Mouse (Mus musculus) MEL (cell line): ENCODE results near the gene Atrnl1. TPM values are rescaled to one million over a fixed set of nuclear protein-coding genes. Genes with fewer than 3 reads are reported as not detected.

ENCODE experiments used
- DNase-seq: peaks from one replicate; pipeline ENCODE4 v3.0.0; 2011; ENCODE audit warnings: low read depth, low spot score
- H3K27ac ChIP-seq: 2 replicates; pipeline ENCODE4 v1.5.1; 2012; ENCODE audit warnings: low read depth, mild to moderate bottlenecking, control low read depth, low read length, moderate library complexity; ENCODE audit not compliant: control insufficient read depth
- H3K27me3 ChIP-seq, 2 experiments: fragments of 150-350 bp in 1 of 2; sonication (generic) in 1 of 2; 2 replicates each; pipeline ENCODE4 v1.6.1; 2012; ENCODE audit warnings: low read length in 2 of 2, mild to moderate bottlenecking in 2 of 2, improper control_type of control experiment in 1 of 2, moderate library complexity in 1 of 2; ENCODE audit not compliant: insufficient read depth in 2 of 2, control insufficient read depth in 1 of 2
- H3K36me3 ChIP-seq, 2 experiments: 2 replicates each; pipeline ENCODE4 v1.6.1; 2012 to 2014; ENCODE audit warnings: low read length in 2 of 2, improper control_type of control experiment in 1 of 2, inconsistent platforms in 1 of 2, mild to moderate bottlenecking in 1 of 2; ENCODE audit not compliant: insufficient read depth in 2 of 2, control insufficient read depth in 1 of 2
- H3K4me1 ChIP-seq, 2 experiments: fragments of 150-350 bp in 1 of 2; sonication (generic) in 1 of 2; 2 replicates each; pipeline ENCODE4 v1.6.1; 2012; ENCODE audit warnings: low read length in 2 of 2, improper control_type of control experiment in 1 of 2, mild to moderate bottlenecking in 1 of 2; ENCODE audit not compliant: insufficient read depth in 2 of 2, control insufficient read depth in 1 of 2
- H3K4me3 ChIP-seq, 2 experiments: fragments of 150-350 bp in 1 of 2; sonication (generic) in 1 of 2; 2 replicates each; pipeline ENCODE4 v1.5.1; 2012; ENCODE audit warnings: low read depth in 2 of 2, low read length in 2 of 2, mild to moderate bottlenecking in 2 of 2, moderate library complexity in 2 of 2, control low read depth in 1 of 2, improper control_type of control experiment in 1 of 2; ENCODE audit not compliant: control insufficient read depth in 1 of 2, insufficient read depth in 1 of 2
- H3K79me2 ChIP-seq: 2 replicates; pipeline ENCODE4 v1.6.1; 2012; ENCODE audit warnings: mild to moderate bottlenecking, low read length, moderate library complexity; ENCODE audit not compliant: control insufficient read depth, poor library complexity, insufficient read depth
- H3K9ac ChIP-seq: 2 replicates; pipeline ENCODE4 v1.6.1; 2012; ENCODE audit warnings: low read depth, mild to moderate bottlenecking, control low read depth, low read length, moderate library complexity; ENCODE audit not compliant: control insufficient read depth, poor library complexity, severe bottlenecking
- H3K9me3 ChIP-seq: fragments of 150-350 bp; sonication (generic); replicated peaks from 2 replicates; pipeline ENCODE4 v1.6.1; 2012; ENCODE audit warnings: mild to moderate bottlenecking, low read length, improper control_type of control experiment, moderate library complexity; ENCODE audit not compliant: insufficient read depth
- CTCF ChIP-seq, 3 experiments: IDR thresholded peaks in 2 of 3; conservative IDR thresholded peaks in 1 of 3; 2 replicates each; pipeline ENCODE4 v1.5.1; 2011 to 2012; ENCODE audit warnings: low read length in 3 of 3, low read depth in 2 of 3, mild to moderate bottlenecking in 2 of 3, improper control_type of control experiment in 1 of 3, inconsistent platforms in 1 of 3, mixed read lengths in 1 of 3, moderate library complexity in 1 of 3; ENCODE audit not compliant: control insufficient read depth in 1 of 3, insufficient read depth in 1 of 3, poor library complexity in 1 of 3, severe bottlenecking in 1 of 3
- E2F4 ChIP-seq: IDR thresholded peaks from 2 replicates; pipeline ENCODE4 v1.6.1; 2011; ENCODE audit warnings: low read depth, low read length, improper control_type of control experiment, borderline replicate concordance
- GATA1 ChIP-seq: IDR thresholded peaks from 2 replicates; pipeline ENCODE4 v1.6.1; 2011; ENCODE audit warnings: low read depth, low read length, improper control_type of control experiment
- JUND ChIP-seq: IDR thresholded peaks from 2 replicates; pipeline ENCODE4 v1.6.1; 2011; ENCODE audit warnings: low read depth, mild to moderate bottlenecking, improper control_type of control experiment, low read length
- MAFK ChIP-seq: IDR thresholded peaks from 2 replicates; pipeline ENCODE4 v1.6.1; 2011; ENCODE audit warnings: low read depth, mild to moderate bottlenecking, low read length, improper control_type of control experiment, borderline replicate concordance
- MAX ChIP-seq: IDR thresholded peaks from 2 replicates; pipeline ENCODE4 v1.6.1; 2011; ENCODE audit warnings: low read length, improper control_type of control experiment
- MEF2A ChIP-seq: IDR thresholded peaks from 2 replicates; pipeline ENCODE4 v1.6.1; 2014; ENCODE audit warnings: low read depth, mild to moderate bottlenecking, inconsistent platforms, low read length, improper control_type of control experiment; ENCODE audit not compliant: poor library complexity, insufficient replicate concordance, severe bottlenecking; ENCODE audit errors: extremely low read depth
- MYC ChIP-seq: IDR thresholded peaks from 2 replicates; pipeline ENCODE4 v1.6.1; 2011; ENCODE audit warnings: low read depth, mild to moderate bottlenecking, low read length, improper control_type of control experiment, moderate library complexity
- POLR2AphosphoS2 ChIP-seq: IDR thresholded peaks from 2 replicates; pipeline ENCODE4 v1.6.1; 2011; ENCODE audit warnings: low read length, improper control_type of control experiment
- RCOR1 ChIP-seq: IDR thresholded peaks from 2 replicates; pipeline ENCODE4 v1.6.1; 2012; ENCODE audit warnings: low read depth, mild to moderate bottlenecking, inconsistent platforms, low read length, improper control_type of control experiment
- SMC3 ChIP-seq: IDR thresholded peaks from 2 replicates; pipeline ENCODE4 v1.6.1; 2011; ENCODE audit warnings: low read depth, low read length, improper control_type of control experiment
- TAL1 ChIP-seq: IDR thresholded peaks from 2 replicates; pipeline ENCODE4 v1.6.1; 2012; ENCODE audit warnings: mild to moderate bottlenecking, inconsistent platforms, low read length, moderate library complexity, mixed read lengths
- USF2 ChIP-seq, 2 experiments: IDR thresholded peaks; 2 replicates each; pipeline ENCODE4 v1.6.1; 2011 to 2012; ENCODE audit warnings: improper control_type of control experiment in 2 of 2, low read length in 2 of 2, borderline replicate concordance in 1 of 2, inconsistent platforms in 1 of 2, low read depth in 1 of 2, mild to moderate bottlenecking in 1 of 2; ENCODE audit not compliant: insufficient read depth in 1 of 2
- ZC3H11A ChIP-seq: IDR thresholded peaks from 2 replicates; pipeline ENCODE4 v1.6.1; 2012; ENCODE audit warnings: low read depth, mild to moderate bottlenecking, inconsistent platforms, low read length, improper control_type of control experiment
- ZKSCAN1 ChIP-seq: IDR thresholded peaks from 2 replicates; pipeline ENCODE4 v1.6.1; 2012; ENCODE audit warnings: low read depth, mild to moderate bottlenecking, inconsistent platforms, low read length, improper control_type of control experiment, moderate library complexity
- polyA plus RNA-seq, 2 experiments: library from polyadenylated mRNA; stranded (reverse) in 1 of 2; unstranded in 1 of 2; fragments of >175 nt in 1 of 2; fragments of >200 nt in 1 of 2; gene quantifications; 2 replicates each; pipeline versions ENCODE4 v1.2.1 to v1.2.4; 2012; ENCODE audit warnings: low replicate concordance in 2 of 2, low read depth in 1 of 2; ENCODE audit not compliant: insufficient read length in 2 of 2, insufficient read depth in 1 of 2, missing spikeins in 1 of 2
- total RNA-seq: library from RNA; depleted of rRNA; stranded (reverse); fragments of 300-350 nt; gene quantifications from 2 replicates; pipeline ENCODE4 v1.2.3, GENCODE M21; 2012

The Atrnl1 gene
- total and polyA plus RNA-seq, 3 experiments = 6.4 to 8.2 TPM; not detected in 1

DNA sequence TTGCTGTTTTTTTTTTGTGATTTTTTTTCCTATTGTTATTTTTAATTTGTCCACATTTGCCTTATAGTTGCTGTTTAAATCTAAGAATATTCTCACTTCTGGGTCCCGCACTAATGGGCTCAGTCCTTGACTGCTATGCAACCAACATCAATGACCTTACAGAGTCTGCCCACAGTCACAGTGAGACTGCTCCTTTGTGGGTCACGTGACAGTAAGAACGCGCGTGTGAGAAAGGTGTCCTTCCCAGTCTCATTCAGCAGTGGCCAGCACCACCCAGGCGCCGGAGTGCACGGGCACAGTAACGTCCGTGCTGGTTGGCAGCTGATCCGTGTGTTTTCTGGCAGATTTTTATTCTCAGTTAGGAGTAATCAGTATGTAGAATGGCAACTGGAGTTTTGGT, 44.7 kb downstream of the Atrnl1 start:
- Histone ChIP-seq H3K27ac (no peak overlapping the region), H3K4me1 (peaks cover 2 to 6% of the 10 kb centered on the region in 2 experiments), H3K9ac (no peak overlapping the region)
- TF ChIP-seq SMC3 (no peak), TAL1 (no peak), CTCF (IDR thresholded peaks at IDR 0.05 in 2 of 3, conservative IDR thresholded peaks at IDR 0.05 in 1 of 3; ENCODE audit: control insufficient read depth in 1 of 3, insufficient read depth in 1 of 3, low read depth in 2 of 3, low read length in 3 of 3, poor library complexity in 1 of 3, severe bottlenecking in 1 of 3) (no peak), JUND (no peak), MAFK (no peak), ZKSCAN1 (no peak), E2F4 (no peak), MEF2A (no peak), GATA1 (no peak), ZC3H11A (no peak), MYC (no peak), USF2 (IDR thresholded peaks at IDR 0.05; ENCODE audit: borderline replicate concordance in 1 of 2, insufficient read depth in 1 of 2, low read depth in 1 of 2, low read length in 2 of 2) (no peak), POLR2AphosphoS2 (no peak), RCOR1 (no peak)
- TF ChIP-seq, all 39 proteins: peak for 0
- no peak for DNase-seq
- Histone ChIP-seq H3K79me2 (no peaks in the 10 kb centered on the region), H3K4me3 (no peak overlapping the region), H3K27me3 (no peaks in the 10 kb centered on the region), H3K9me3 (no peaks in the 10 kb centered on the region), H3K36me3 (peaks cover 2 to 4% of the 10 kb centered on the region in 2 experiments; a peak in 2 of 4 replicates)

DNA sequence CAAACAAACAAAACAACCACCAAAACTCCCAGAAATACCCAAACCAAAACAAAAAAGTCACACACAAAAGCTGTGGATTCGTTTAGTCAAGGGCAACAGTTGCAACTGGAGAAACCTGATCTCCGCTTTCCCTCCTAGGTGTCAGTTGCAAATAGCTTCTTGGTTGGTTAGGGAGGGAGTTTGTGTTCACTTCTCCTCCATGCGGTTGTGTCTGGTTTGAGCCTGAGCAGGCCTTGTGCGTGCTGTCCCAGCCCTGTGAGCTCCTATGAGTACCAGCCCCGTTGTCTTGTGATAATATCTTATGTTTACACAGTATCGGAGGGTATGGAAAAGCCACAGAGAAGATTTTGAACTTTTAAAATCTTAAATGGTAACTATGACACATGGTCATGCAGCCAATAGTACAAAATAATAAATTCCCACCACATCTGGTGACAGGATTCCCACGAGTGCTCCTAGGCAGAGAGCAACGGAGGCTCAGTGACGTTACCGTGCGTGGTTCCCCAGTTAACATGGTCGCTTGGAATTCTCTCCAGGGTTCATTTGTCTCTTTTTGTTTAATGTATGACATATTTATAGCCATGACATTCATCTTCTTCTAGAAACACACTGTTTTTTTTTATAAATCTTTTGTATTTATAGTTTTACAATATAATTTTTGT, 46.7 kb downstream of the Atrnl1 start:
- H3K27ac ChIP-seq = no peak overlapping the region
- H3K4me3 ChIP-seq = no peak overlapping the region
- no peaks in the 10 kb centered on the region for H3K9me3 ChIP-seq
- H3K79me2 ChIP-seq = no peaks in the 10 kb centered on the region
- H3K9ac ChIP-seq = no peak overlapping the region
- peaks cover 2 to 4% of the 10 kb centered on the region in 2 experiments; a peak in 3 of 4 replicates for H3K36me3 ChIP-seq
- TF ChIP-seq MAX (0 out of 2 replicates have a peak, but pooled peaks have one; percentile 20), E2F4 (no peak)
- H3K4me1 ChIP-seq = peaks cover 2 to 6% of the 10 kb centered on the region in 2 experiments
- H3K27me3 ChIP-seq = no peaks in the 10 kb centered on the region
- no peak for DNase-seq
